In the genomic region with DNA sequence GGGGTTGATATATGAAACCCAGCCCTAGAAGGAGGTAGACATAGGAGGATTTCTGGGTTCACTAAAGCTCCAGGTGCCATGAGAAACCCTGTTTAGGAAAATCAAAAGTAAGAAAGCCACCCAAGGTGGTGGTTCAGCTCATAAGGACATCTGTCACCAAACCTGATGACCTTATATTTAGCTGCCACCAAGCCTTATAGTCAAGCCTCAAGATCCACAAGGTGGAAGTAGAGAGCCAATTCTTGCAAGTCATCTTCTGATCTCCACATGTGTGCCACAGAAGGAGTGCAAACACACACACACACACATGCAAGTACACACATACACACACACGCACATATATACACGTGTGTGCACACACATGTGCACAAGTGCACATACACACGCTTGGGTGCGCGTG, we compare ENCODE assay signal across 10 mouse cellular contexts. TPM values are rescaled to one million over a fixed set of nuclear protein-coding genes. Genes with fewer than 3 reads are reported as not detected.
DNase-seq lines count a peak whose midpoint lies in the region; TF ChIP-seq lines count a peak whose summit lies in the region.
"Had no signal": no experiment of that assay in that cellular context is flagged by ENCODE, and none has a peak within 500 bp of the region (broad histone marks: within the 10 kb centered on the region; RNA-seq: fewer than 3 reads in every experiment).

No protein-coding gene starts in this region.

- WGBS in thymus, adult 2 months: 81% methylated on average over 5 of the region's 5 CpGs

- no peaks in the 10 kb centered on the region for H3K27me3 ChIP-seq in thymus, adult 2 months (ENCODE audit: control insufficient read depth, insufficient read depth, low read length)

- peak; percentile 34; the same call in 1 of the 2 replicates for TF ChIP-seq CTCF in gastrocnemius, adult 2 months (IDR thresholded peaks at IDR 0.05)
- no peak for TF ChIP-seq CTCF in thymus, adult 2 months (IDR thresholded peaks at IDR 0.05; ENCODE audit: borderline replicate concordance, control insufficient read depth, extremely low read depth, insufficient read depth, low read length, poor library complexity)

- H3K27ac ChIP-seq in gastrocnemius, adult 2 months: no peak overlapping the region
- no peak overlapping the region for H3K27ac ChIP-seq in thymus, adult 2 months (ENCODE audit: control insufficient read depth, insufficient read depth, low read length)

- no peaks in the 10 kb centered on the region for H3K36me3 ChIP-seq in thymus, adult 2 months (ENCODE audit: control insufficient read depth, insufficient read depth, low read length)

- H3K4me3 ChIP-seq in gastrocnemius, adult 2 months: no peak overlapping the region
- no peak overlapping the region for H3K4me3 ChIP-seq in thymus, adult 2 months (ENCODE audit: control insufficient read depth, insufficient read depth, low read length)

- intact Hi-C loops in gastrocnemius, adult 2 months (cut with DNase I): loop anchor here (5.0 kb wide), 2 partner anchors 80 to 155 kb away; no protein-coding TSS in a partner anchor
- intact Hi-C loops in gastrocnemius, postnatal 36 days (cut with DNase I): loop anchor here (5.0 kb wide), 1 partner anchor 70 kb away; no protein-coding TSS in a partner anchor

- no peak for TF ChIP-seq POLR2A in thymus, adult 2 months (IDR thresholded peaks at IDR 0.05; ENCODE audit: control insufficient read depth, extremely low read depth, insufficient read depth, low read length, poor library complexity)

- DNase-seq in gastrocnemius, adult 2 months: no peak
- no peak for DNase-seq in gastrocnemius, postnatal 36 days
- peak; percentile 35 for DNase-seq in thymus, adult 2 months
- DNase-seq in thymus, postnatal 36 days: no peak
- DNase-seq in c-Kit-positive CD71-positive TER-119-positive erythroid progenitor cells, embryonic 14.5 days (ENCODE audit: low spot score): peak; percentile 45
- DNase-seq in retina, embryonic 14.5 days (ENCODE audit: low spot score): peak; percentile 47
- no peak for DNase-seq in gastrocnemius, postnatal 25 days
- no peak for DNase-seq in urinary bladder, adult 18-20 months (ENCODE audit: low spot score in 2 of 2)
- DNase-seq: heart, postnatal 4 days; lung, postnatal 14 days had no signal

- H3K4me1 ChIP-seq in thymus, adult 2 months (replicated peaks; ENCODE audit: control insufficient read depth, insufficient read depth, low read length): peaks cover 23% of the 10 kb centered on the region

RNA-seq across cellular contexts. Expression of a gene that starts 1.1 kb away (rescaled TPM):
- 10 to 100 TPM; 25.2 to 31.6 TPM for total RNA-seq in gastrocnemius, adult 2 months (2021)
- total RNA-seq in gastrocnemius, postnatal 36 days (2021): 10 to 100 TPM; 21.8 to 23.6 TPM
- 33.9 and 35.2 TPM in 2 replicates for polyA plus RNA-seq in thymus, adult 2 months (2012; rRNA removed)
- 10 to 100 TPM; 22.1 to 26.8 TPM for total RNA-seq in gastrocnemius, postnatal 25 days (2021)

Comparison
In these comparisons a context has a peak if more than half of its experiments do, and no peak if none do; other contexts are left out.
1. DNase-seq: peak in thymus, adult 2 months (single experiment), c-Kit-positive CD71-positive TER-119-positive erythroid progenitor cells, embryonic 14.5 days (single experiment) and retina, embryonic 14.5 days (single experiment); none in gastrocnemius, adult 2 months (single experiment), gastrocnemius, postnatal 36 days (0 of 2), thymus, postnatal 36 days (0 of 2), gastrocnemius, postnatal 25 days (single experiment) and urinary bladder, adult 18-20 months (0 of 2).